Mouse (Mus musculus): ENCODE measurements at regions not wholly inside any gene's neighbourhood (a gene's known extent, or its start where the extent isn't known, plus 50 kb on each side); places are given as distances from the start of the nearest gene placed in this dataset.

DNA sequence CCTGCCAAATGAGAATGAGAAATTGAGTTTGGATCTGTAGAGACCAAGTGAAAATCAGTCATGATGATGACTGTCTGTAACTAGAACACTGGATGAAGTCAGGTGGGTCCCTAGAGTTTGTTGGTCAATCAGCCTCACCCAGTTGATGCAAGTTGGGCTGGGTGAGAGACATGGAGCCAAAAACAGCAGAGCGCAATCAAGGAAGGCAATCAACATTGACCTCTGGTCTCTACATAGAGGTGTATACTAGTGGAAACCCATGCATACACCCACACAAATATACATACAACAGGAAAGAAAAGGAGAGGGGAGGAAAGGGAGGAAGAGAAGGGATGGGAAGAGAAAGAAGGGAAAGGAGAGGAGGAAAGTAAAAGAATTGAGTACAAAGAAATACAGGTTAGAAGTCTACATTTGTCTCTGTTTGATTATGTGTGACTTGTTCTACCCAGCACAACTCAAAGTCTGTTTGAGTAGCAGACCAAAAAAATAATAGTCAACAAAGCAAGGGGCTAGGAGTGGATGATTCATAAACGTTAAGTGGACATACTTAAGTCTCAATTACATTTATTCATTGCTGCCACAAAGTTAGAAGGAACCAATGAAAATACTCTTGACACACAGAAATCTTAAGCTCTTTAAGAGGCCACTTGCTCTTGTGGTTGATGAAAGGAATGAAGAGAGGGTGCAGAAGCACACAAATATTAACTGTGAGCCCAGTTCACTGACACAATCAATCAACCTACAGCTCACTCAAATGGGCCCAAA, 97.4 kb downstream of the Nfkbiz start:
- no peak overlapping the region for H3K9ac ChIP-seq (ENCODE audit: low read depth, low read length, severe bottlenecking)
- H3K4me3 ChIP-seq (replicated peaks; ENCODE audit: low read length): no peak overlapping the region
- H3K36me3 ChIP-seq (ENCODE audit: control insufficient read depth, insufficient read depth, low read length): no peaks in the 10 kb centered on the region
- TF ChIP-seq POLR2A (IDR thresholded peaks at IDR 0.05; ENCODE audit: borderline replicate concordance, extremely low read depth, insufficient read depth, insufficient read length): no peak
- H3K4me1 ChIP-seq (ENCODE audit: control insufficient read depth, insufficient read depth, low read length): no peaks in the 10 kb centered on the region
- ATAC-seq (ENCODE audit: low FRiP score, low read depth) (no peak), DNase-seq (ENCODE audit: low spot score) (no peak)
- no peak overlapping the region for H3K27ac ChIP-seq (replicated peaks; ENCODE audit: low read depth, low read length)
- H3K27me3 ChIP-seq (ENCODE audit: control insufficient read depth, insufficient read depth, low read length): no peaks in the 10 kb centered on the region
- WGBS: 89% methylated on average over 2 of the region's 2 CpGs
- no peaks in the 10 kb centered on the region for H3K9me3 ChIP-seq (ENCODE audit: control insufficient read depth, low read length)
- no peak overlapping the region for H3K4me2 ChIP-seq (replicated peaks; ENCODE audit: low read depth, low read length, severe bottlenecking)

DNA sequence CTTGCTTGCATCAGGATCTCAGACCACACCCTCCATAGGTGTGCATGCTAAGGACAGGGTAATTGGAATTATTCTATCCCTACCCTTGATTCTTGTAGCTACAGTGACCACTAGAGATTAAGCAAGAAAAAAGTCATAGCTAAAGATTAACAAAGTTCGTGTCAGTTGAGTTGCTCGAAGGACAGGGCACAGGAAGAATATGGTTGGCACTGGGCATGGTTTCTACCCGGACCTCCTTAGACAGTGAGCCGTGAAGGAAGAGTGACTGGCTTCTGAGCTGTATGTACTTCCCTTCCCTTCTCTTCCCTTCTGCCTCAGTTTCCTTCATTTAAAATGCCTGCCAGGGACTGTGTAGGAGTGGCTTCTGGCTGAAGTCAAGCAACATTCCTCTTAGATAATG, 100.0 kb downstream of the Nfkbiz start:
- DNase-seq (ENCODE audit: low spot score) (no peak), ATAC-seq (ENCODE audit: low FRiP score, low read depth) (no peak)
- Histone ChIP-seq H3K9me3 (ENCODE audit: control insufficient read depth, low read length) (no peaks in the 10 kb centered on the region), H3K27me3 (ENCODE audit: control insufficient read depth, insufficient read depth, low read length) (no peaks in the 10 kb centered on the region), H3K27ac (replicated peaks; ENCODE audit: low read depth, low read length) (no peak overlapping the region), H3K4me2 (replicated peaks; ENCODE audit: low read depth, low read length, severe bottlenecking) (no peak overlapping the region), H3K9ac (ENCODE audit: low read depth, low read length, severe bottlenecking) (no peak overlapping the region), H3K36me3 (ENCODE audit: control insufficient read depth, insufficient read depth, low read length) (no peaks in the 10 kb centered on the region), H3K4me3 (replicated peaks; ENCODE audit: low read length) (no peak overlapping the region), H3K4me1 (ENCODE audit: control insufficient read depth, insufficient read depth, low read length) (no peaks in the 10 kb centered on the region)
- WGBS: 93% methylated on average over 4 of the region's 4 CpGs
- no peak for TF ChIP-seq POLR2A (IDR thresholded peaks at IDR 0.05; ENCODE audit: borderline replicate concordance, extremely low read depth, insufficient read depth, insufficient read length)

DNA sequence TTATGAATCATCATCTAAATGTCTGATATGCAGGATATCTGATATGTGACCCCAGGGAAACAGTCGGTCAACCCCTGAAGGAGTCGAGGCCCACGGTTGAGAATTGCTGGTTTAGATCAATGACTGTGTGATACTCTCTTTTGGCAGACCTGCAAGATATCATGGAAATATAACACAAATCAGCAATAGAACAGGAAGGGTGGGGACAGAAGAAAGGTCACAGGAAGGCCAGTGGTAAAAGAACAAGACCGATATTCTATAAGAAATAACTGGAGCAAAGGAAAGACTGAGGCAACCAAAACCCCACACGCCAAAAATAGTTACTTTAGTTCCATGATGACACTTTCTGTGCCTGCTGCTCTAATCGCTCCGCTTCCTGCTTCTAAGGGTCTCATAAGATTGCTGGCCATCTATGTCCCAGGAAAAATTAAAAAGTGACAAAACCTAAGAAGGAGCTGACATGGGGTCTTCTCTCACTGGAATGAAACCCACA, 103.2 kb downstream of the Nfkbiz start:
- Histone ChIP-seq H3K36me3 (ENCODE audit: control insufficient read depth, insufficient read depth, low read length) (no peaks in the 10 kb centered on the region), H3K4me1 (ENCODE audit: control insufficient read depth, insufficient read depth, low read length) (0 out of 2 replicates have a peak, but pooled peaks cover 3% of the 10 kb centered on the region), H3K9me3 (ENCODE audit: control insufficient read depth, low read length) (no peaks in the 10 kb centered on the region), H3K27ac (replicated peaks; ENCODE audit: low read depth, low read length) (no peak overlapping the region), H3K9ac (ENCODE audit: low read depth, low read length, severe bottlenecking) (no peak overlapping the region), H3K4me2 (replicated peaks; ENCODE audit: low read depth, low read length, severe bottlenecking) (no peak overlapping the region), H3K4me3 (replicated peaks; ENCODE audit: low read length) (no peak overlapping the region), H3K27me3 (ENCODE audit: control insufficient read depth, insufficient read depth, low read length) (no peaks in the 10 kb centered on the region)
- ATAC-seq (ENCODE audit: low FRiP score, low read depth) (no peak), DNase-seq (ENCODE audit: low spot score) (no peak)
- no peak for TF ChIP-seq POLR2A (IDR thresholded peaks at IDR 0.05; ENCODE audit: borderline replicate concordance, extremely low read depth, insufficient read depth, insufficient read length)
- WGBS: 91% methylated on average over 7 of the region's 7 CpGs

DNA sequence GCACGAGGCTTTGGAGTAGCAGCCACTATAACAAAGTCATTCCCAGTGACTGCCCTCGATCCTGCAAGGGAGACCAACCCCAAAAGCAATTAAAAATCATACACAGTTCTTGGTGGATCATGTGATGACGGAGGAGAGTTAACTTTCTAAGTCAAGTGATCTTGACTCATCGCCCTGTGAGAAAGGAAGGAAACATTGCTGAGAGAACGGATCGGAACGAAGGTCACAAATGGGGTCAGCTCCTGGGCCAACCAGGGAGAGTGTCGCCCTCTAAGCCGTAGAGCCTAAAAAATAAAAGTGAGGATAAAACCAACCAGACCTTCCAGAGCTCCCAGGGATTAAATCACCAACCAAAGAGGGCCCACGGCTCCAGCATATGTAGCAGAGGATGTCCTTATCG, 104.4 kb downstream of the Nfkbiz start:
- Histone ChIP-seq H3K27ac (replicated peaks; ENCODE audit: low read depth, low read length) (no peak overlapping the region), H3K4me3 (replicated peaks; ENCODE audit: low read length) (no peak overlapping the region), H3K9me3 (ENCODE audit: control insufficient read depth, low read length) (no peaks in the 10 kb centered on the region), H3K36me3 (ENCODE audit: control insufficient read depth, insufficient read depth, low read length) (no peaks in the 10 kb centered on the region), H3K4me1 (ENCODE audit: control insufficient read depth, insufficient read depth, low read length) (0 out of 2 replicates have a peak, but pooled peaks cover 3% of the 10 kb centered on the region), H3K27me3 (ENCODE audit: control insufficient read depth, insufficient read depth, low read length) (no peaks in the 10 kb centered on the region), H3K4me2 (replicated peaks; ENCODE audit: low read depth, low read length, severe bottlenecking) (no peak overlapping the region), H3K9ac (ENCODE audit: low read depth, low read length, severe bottlenecking) (no peak overlapping the region)
- no peak for TF ChIP-seq POLR2A (IDR thresholded peaks at IDR 0.05; ENCODE audit: borderline replicate concordance, extremely low read depth, insufficient read depth, insufficient read length)
- 85% methylated on average over 11 of the region's 11 CpGs for WGBS
- no peak for DNase-seq (ENCODE audit: low spot score)
- ATAC-seq (ENCODE audit: low FRiP score, low read depth): no peak

DNA sequence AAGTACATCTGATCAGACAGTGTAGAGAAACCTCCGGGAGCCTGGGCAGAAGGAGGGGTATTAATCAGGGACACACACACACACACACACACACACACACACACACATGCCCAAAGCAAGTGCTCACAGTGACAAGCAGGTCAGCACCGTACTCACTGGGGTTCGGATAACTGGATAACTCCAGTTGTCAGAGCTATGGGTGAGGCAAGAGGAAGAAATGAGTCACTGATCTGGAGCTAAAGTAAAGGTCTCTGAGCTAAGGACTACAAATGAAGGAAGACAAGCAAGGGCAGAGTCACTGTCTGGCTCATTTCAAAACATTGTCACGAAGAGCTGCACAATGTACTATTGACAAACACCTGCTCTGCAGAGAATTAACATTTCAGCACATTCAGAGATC, 104.9 kb downstream of the Nfkbiz start:
- no peak overlapping the region for H3K27ac ChIP-seq (replicated peaks; ENCODE audit: low read depth, low read length)
- 83% methylated on average over 4 of the region's 4 CpGs for WGBS
- ATAC-seq (ENCODE audit: low FRiP score, low read depth) (no peak), DNase-seq (ENCODE audit: low spot score) (no peak)
- H3K27me3 ChIP-seq (ENCODE audit: control insufficient read depth, insufficient read depth, low read length): no peaks in the 10 kb centered on the region
- H3K4me3 ChIP-seq (replicated peaks; ENCODE audit: low read length): no peak overlapping the region
- TF ChIP-seq POLR2A (IDR thresholded peaks at IDR 0.05; ENCODE audit: borderline replicate concordance, extremely low read depth, insufficient read depth, insufficient read length): no peak
- H3K9ac ChIP-seq (ENCODE audit: low read depth, low read length, severe bottlenecking): no peak overlapping the region
- H3K4me1 ChIP-seq (ENCODE audit: control insufficient read depth, insufficient read depth, low read length): 0 out of 2 replicates have a peak, but pooled peaks cover 3% of the 10 kb centered on the region
- no peaks in the 10 kb centered on the region for H3K36me3 ChIP-seq (ENCODE audit: control insufficient read depth, insufficient read depth, low read length)
- H3K4me2 ChIP-seq (replicated peaks; ENCODE audit: low read depth, low read length, severe bottlenecking): no peak overlapping the region
- no peaks in the 10 kb centered on the region for H3K9me3 ChIP-seq (ENCODE audit: control insufficient read depth, low read length)
